Mouse (Mus musculus) urinary bladder, postnatal 36 days (tissue): ENCODE results near the gene Zfp984.
"Not testable (repeated sequence)": the region's sequence is repeated elsewhere in the genome, so short reads cannot be mapped to it uniquely, and the experiment has no call there.

Experiments
- DNase-seq, 2 experiments: peaks; one replicate each; pipeline ENCODE4 v3.0.0; 2022; ENCODE audit warnings: low spot score in 2 of 2, mixed read lengths in 1 of 2

The Zfp984 gene

GRCm38 (mm10) chr4:147809292-147809965 is at the start of gene Zfp984:
Gene Zfp984 (minus strand): TSS chr4:147809788.
- DNase-seq, result peak; percentile 25 to 26

- DNase-seq, result no peak
These were observed 41.2 kb upstream of the Zfp984 start for GRCm38 (mm10) chr4:147850776-147851175.

- no peak for DNase-seq
These were observed 39.0 kb upstream of the Zfp984 start for GRCm38 (mm10) chr4:147848584-147848991.

- peak; percentile 57 to 59 for DNase-seq
These were observed 38.3 kb upstream of the Zfp984 start, which contains the start of gene Zfp933 for GRCm38 (mm10) chr4:147847614-147848583. Gene Zfp933 (minus strand): TSS chr4:147848366.

- no peak for DNase-seq
These were observed 33.3 kb upstream of the Zfp984 start for GRCm38 (mm10) chr4:147842871-147843270.

- DNase-seq, result not testable (repeated sequence)
These were observed 29.7 kb upstream of the Zfp984 start for GRCm38 (mm10) chr4:147839282-147839681.

GRCm38 (mm10) chr4:147824389-147824788 is 14.8 kb upstream of the Zfp984 start:
- no peak for DNase-seq

- not testable (repeated sequence) for DNase-seq
These were observed 11.8 kb upstream of the Zfp984 start for GRCm38 (mm10) chr4:147821414-147821813.

GRCm38 (mm10) chr4:147819659-147820058 is 10.1 kb upstream of the Zfp984 start:
- DNase-seq, result not testable (repeated sequence)

GRCm38 (mm10) chr4:147814592-147815167 is 5.1 kb upstream of the Zfp984 start:
- DNase-seq, result no peak

- DNase-seq, result no peak
These were observed 3.7 kb upstream of the Zfp984 start for GRCm38 (mm10) chr4:147813249-147813765.

- DNase-seq, result not testable (repeated sequence)
These were observed 347 bp upstream of the Zfp984 start for GRCm38 (mm10) chr4:147809966-147810304.

GRCm38 (mm10) chr4:147808483-147808882 is 1.1 kb downstream of the Zfp984 start:
- not testable (repeated sequence) for DNase-seq

- DNase-seq, result not testable (repeated sequence)
These were observed 14.3 kb downstream of the Zfp984 start for GRCm38 (mm10) chr4:147795308-147795707.

- not testable (repeated sequence) for DNase-seq
These were observed 15.4 kb downstream of the Zfp984 start for GRCm38 (mm10) chr4:147794026-147794665.

- DNase-seq, result not testable (repeated sequence)
These were observed 16.1 kb downstream of the Zfp984 start for GRCm38 (mm10) chr4:147793390-147793916.

- not testable (repeated sequence) for DNase-seq
These were observed 17.9 kb downstream of the Zfp984 start for GRCm38 (mm10) chr4:147791729-147792128.

- not testable (repeated sequence) for DNase-seq
These were observed 63.3 kb downstream of the Zfp984 start for GRCm38 (mm10) chr4:147746255-147746654.

GRCm38 (mm10) chr4:147738636-147739369 is 70.8 kb downstream of the Zfp984 start:
- not testable (repeated sequence) for DNase-seq
